Mouse (Mus musculus) neural tube, embryonic 10.5 days (tissue): ENCODE results near the gene Arid1b.
"Not testable (repeated sequence)": the region's sequence is repeated elsewhere in the genome, so short reads cannot be mapped to it uniquely, and the experiment has no call there.

ENCODE experiments used
- DNase-seq: peaks from one replicate; pipeline ENCODE4 v3.0.0-alpha.2; 2017; ENCODE audit warnings: low spot score; ENCODE audit errors: extremely low spot score

The Arid1b gene

DNA sequence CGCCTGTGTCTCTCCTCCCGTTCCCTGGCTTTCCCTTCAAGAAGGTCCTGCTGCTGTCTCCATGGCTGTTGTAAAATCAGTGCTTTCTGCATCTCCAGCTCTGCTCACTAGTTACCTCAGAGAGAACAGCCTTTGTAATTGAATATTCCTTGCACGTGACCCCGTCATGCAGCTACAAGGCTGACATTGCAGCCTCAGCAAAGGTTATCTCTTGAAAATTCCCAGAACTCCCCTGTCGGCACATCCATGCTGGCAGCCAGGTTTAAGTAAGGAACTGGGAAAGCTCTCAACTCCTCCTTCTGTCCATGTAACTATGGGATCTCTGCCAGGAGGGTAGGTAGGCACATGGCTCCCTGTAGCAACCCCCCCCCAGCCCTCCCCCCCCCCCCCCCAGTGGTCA is 91.8 kb downstream of the Arid1b start:
- DNase-seq = no peak

GRCm38 (mm10) chr17:5088241-5088640 is 94.1 kb downstream of the Arid1b start:
- not testable (repeated sequence) for DNase-seq

DNA sequence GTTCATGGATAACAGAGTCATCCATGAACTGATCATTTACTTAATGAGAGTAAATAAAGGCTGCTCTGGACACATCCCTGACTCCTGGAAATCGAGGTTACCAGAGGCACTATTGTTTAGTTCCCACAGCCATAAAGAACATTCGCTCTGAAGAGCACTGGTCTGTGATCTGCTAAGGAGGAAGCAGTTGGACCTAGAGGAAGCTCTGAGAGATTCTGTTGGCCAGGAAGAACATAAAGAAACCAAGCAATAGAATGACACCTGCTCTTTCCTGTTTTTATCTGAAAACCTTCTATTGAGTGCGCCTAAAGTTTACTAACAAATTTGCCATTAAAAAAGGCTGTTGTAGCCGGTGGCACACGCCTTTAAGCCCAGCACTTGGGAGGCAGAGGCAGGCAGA is 94.7 kb downstream of the Arid1b start:
- DNase-seq = no peak

DNA sequence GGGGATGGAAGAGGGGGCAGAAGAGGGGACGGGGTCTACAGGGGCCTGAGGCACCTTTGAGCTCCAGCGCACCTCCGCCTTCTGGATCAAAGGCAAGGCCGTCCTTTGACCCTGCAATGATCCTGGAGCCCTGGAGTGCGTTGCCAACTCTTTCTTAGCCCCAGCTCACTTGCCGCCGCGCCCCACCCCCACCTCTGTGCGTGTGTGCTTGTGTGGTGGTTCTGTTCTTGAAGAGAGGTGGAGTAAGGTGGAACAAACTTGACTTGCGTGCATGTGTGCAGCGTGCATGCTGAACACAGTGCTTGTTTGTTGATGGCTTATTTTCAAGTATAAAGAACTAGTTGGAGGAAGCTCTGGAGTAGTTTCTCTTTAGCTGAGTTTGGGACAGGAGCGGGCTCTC is 95.4 kb downstream of the Arid1b start:
- no peak for DNase-seq

DNA sequence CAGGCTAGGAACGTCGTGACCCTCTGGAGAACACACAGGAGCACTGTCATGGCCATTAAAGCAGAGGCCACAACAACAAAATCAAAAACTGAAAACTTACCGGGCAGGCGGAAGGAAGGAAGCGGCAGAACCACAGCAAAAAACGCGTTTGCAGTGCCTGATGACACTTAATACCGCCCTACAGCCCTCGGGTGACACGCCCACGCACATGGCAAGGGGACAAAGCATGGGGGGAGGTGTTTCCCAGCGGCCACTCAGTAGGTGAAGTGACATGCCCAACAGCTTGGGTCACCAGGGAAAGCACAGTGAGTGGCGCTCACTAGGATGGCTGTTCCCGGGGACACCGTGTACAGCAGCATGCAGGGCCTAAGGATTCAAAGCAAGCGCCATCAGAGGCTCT is 97.4 kb downstream of the Arid1b start:
- DNase-seq = no peak

DNA sequence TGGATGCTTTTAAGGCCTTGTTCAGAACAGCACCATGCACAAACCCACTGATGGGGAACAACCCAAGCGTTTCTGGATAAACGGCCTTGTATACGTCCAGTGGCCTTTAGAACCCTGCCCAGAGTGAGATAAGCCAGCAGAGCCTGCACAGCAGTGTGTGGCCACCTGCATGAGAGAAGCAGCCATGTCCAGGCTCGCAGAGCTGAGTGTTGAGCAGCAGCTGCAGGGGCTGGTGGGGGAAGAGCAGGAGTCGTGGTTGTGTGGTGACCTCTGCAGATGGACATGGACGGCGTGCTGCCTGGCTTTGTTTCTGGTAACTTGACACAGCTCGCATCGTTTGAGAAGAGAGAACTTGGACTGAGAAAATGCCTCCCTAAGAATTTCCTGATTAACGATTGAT is 97.8 kb downstream of the Arid1b start:
- DNase-seq = no peak

DNA sequence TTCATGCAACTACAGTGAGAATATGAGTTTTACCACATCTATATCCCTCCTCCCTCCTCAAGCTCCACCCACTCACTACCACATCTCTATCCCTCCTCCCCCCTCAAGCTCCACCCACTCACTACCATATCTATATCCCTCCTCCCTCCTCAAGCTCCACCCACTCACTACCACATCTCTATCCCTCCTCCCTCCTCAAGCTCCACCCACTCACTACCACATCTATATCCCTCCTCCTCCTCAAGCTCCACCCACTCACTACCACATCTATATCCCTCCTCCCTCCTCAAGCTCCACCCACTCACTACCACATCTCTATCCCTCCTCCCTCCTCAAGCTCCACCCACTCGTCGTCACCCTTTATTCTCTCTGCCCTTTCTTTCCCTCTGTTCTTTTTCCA is 99.2 kb downstream of the Arid1b start:
- DNase-seq = not testable (repeated sequence)

DNA sequence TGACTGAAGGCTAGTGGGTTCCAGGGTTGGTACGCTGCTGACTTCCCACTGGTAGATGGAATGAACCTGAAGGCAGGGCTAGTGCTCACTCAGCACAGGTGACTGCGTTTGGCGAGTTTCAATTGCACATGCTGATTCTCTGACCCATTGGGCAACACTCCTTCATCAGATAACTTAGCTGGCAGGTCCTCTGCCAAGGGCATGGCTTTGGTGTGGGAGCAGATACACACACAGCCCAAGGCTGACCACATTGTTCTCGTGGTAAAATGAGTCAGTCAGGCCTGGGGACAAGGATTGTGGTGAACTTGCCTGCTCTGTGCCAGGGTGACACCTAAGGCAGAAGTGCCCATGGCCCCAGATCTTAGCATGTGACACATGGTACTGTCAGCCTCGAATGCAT is 100.5 kb downstream of the Arid1b start:
- DNase-seq = no peak

- no peak for DNase-seq
These were observed 101.6 kb downstream of the Arid1b start for GRCm38 (mm10) chr17:5095741-5096140.

DNA sequence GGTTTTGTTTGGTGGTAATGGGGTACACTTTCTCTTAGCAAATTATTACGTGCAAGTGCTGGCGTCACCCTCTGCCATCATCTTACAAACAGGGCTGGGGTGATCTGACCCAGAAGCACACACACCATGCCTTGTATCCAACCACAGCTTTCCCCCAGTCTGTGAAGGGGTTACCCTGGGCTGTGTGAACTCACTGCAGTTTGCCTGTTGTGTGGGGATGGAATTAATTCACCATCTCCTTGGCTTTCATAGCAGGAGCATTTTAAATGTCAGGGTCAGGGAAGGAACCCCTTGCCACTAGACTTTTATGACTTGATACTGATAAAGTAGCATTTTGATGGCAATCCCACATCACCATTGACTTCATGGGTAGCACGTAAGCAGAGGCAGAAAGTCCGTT is 102.9 kb downstream of the Arid1b start:
- no peak for DNase-seq

GRCm38 (mm10) chr17:5097545-5098475 is 103.7 kb downstream of the Arid1b start:
- DNase-seq = no peak

DNA sequence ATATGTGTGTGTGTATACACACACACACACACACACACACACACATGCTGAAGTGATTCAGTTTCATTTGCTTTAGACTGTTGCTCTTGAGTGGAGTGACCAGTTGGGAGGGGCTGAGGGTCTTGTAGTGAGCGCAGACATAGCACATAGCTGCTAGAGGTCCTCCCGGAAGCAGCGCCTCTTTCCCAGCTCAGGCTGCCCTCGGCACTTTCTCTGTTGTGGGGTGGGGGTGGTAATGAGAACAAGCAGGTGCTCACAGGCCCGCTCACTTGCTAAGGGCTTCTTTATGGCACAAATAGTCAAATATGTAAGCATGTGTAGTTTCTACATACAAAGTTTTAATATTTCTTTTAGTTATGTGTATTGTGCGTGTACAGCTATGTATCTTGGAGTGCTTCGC is 104.6 kb downstream of the Arid1b start:
- no peak for DNase-seq

GRCm38 (mm10) chr17:5099238-5099637 is 105.1 kb downstream of the Arid1b start:
- no peak for DNase-seq

DNA sequence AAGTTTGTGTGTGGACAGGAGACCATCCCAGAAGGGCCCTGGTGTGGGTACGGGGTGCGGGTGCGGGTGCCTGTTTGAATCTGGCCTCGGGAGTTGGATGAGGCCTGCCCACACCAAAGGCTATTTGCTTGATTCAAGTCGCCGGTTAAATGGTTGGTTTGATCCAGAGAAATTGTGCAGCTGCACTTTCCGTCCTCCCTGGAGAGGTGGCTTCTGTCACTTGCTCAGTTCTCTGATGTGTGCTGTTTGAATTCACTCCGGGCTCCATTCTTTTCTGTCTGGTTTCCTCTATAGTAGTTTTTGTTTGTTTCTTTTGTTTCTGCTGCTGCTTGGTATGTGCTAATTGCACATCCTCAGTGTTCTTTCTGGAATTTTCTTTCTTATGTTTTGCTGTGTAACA is 107.0 kb downstream of the Arid1b start:
- no peak for DNase-seq

DNA sequence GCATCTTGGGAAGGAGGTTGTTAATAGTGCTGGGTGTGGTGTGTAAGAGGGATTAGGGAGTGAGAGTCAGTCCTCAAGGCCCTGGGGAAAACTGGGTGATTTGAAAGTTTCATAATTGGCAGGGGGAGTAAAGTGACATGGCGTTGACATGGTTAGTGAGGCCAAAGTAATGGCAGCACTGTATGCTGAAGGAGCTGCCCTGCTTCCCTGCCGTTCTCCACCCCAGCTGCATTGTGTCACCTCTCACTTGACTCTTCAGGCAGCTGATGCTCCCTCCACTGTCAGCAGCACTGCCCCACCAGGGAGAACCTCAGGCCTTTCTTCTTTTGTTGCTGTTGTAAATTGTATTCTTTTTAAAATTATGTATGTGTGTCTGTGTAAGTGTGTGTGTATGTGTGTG is 107.8 kb downstream of the Arid1b start:
- DNase-seq = no peak

DNA sequence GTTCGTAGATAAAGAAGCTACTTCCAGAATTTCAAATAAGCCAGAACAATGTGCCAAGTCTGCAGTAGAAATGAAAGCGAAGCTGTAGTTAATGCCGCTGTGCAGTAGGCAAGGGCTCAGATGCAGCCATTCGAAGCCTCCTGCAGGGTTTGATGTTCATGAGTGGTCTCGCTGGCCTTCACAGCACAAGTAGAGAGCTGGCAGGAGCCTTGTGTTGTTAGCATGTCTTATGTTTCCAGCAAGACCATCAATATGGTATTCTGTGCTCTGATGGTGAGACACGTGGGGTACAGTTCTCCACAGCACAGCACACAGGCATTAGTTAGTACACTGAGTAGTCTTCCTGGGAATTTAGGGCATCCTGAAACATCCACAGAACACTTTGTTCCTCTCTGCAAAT is 111.6 kb downstream of the Arid1b start:
- DNase-seq = no peak

DNA sequence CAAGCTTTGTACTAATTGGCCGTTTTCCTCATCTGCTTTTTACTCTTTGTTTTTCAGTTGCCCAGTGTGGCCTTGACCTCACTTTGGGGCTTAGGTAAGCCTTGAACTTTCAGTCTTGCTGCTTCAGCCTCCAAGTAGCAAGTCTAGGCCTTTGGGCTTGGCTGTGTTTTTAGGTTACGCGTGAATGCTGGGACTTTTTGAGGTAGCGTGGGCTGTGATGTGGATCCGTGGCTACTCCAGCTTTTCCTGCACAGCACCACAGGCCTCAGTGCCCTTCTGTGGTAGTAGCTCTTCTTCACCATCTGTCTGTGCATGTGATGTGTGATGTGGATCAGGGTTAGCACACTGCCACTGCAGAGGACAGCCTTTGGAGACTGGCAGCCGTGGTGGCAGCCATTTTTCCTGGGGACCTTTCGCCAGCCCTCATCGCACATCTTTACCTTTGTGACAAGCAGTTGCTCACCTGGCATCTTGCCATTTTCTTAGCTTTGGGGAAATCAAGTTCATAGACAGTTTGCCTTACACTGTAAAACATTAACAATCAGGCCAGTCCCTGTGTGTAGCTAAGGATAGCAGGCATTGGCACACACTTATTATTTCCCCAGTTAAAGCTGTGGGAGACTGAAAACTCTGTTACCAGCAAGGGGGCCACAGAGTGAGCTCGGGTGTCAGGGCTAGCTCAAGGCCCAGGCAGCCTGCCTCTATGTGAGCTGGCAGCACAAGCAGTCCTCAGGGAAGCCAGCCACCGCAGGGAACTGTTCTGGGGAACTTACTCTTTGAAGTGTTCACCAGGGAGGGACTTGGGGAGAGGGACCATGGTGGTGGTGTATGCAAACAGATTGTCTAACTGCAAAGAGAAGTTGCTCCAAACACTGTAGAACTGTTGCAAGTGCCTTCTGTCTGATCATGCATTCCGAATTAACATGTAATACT is 112.4 kb downstream of the Arid1b start:
- DNase-seq = no peak

- no peak for DNase-seq
These were observed 113.4 kb downstream of the Arid1b start for GRCm38 (mm10) chr17:5107501-5107900.

- DNase-seq = no peak
These were observed 113.9 kb downstream of the Arid1b start for GRCm38 (mm10) chr17:5108022-5108421.

- no peak for DNase-seq
These were observed 114.5 kb downstream of the Arid1b start for GRCm38 (mm10) chr17:5108546-5109142.

- DNase-seq = no peak
These were observed 115.2 kb downstream of the Arid1b start for GRCm38 (mm10) chr17:5109343-5109742.

- no peak for DNase-seq
These were observed 116.0 kb downstream of the Arid1b start for GRCm38 (mm10) chr17:5110159-5110558.
